Mouse (Mus musculus) naive thymus-derived CD4-positive, alpha-beta T cell, adult 2 months (primary cell): Measurements from ENCODE around the gene Vmn2r14.
"Not testable (repeated sequence)": the region's sequence is repeated elsewhere in the genome, so short reads cannot be mapped to it uniquely, and the experiment has no call there.

Source experiments
- DNase-seq: peaks from one replicate; pipeline ENCODE4 v3.0.0-alpha.2; 2011; ENCODE audit warnings: low read depth

Gene Vmn2r14

DNA sequence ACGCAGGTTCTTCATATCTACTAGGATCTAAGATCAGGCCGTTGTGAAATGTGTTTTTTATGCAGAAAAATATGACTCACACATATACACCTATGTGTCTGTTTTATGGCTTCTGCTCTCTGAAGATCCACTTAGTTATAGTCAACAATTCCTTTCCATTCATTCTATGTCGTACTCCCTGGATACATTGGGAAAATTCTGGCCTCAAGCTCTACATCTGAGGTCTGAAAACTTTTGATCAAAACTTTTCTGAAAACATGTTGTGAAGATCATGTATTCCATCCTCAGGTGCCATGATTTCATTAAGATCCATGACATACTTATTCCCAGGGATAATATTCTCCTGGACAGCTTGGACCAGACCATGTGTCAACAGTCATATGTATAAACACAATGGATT is at the start of gene Vmn2r14:
Vmn2r14 (minus strand) TSS at position 101 of the 400 bp plus-strand sequence.
- no peak for DNase-seq

DNA sequence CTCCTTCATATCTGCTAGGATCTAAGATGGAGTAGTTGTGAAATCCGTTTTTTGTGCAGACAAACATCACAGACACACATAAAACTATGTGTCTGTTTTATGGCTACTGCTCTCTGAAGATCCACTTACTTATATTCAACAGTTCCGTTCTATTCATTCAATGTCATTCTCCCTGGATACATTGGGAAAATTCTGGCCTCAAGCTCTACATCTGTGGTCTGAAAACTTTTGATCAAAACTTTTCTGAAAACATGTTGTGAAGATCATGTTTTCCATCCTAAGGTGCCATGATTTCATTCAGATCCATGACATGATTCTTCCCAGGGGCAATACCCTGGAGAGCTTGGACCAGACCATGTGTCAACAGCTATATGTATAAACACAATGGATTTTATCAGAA is 32.4 kb downstream of the Vmn2r14 start, which contains the start of gene Vmn2r13:
Vmn2r13 (minus strand) TSS at position 101 of the 400 bp plus-strand sequence.
- not testable (repeated sequence) for DNase-seq

DNA sequence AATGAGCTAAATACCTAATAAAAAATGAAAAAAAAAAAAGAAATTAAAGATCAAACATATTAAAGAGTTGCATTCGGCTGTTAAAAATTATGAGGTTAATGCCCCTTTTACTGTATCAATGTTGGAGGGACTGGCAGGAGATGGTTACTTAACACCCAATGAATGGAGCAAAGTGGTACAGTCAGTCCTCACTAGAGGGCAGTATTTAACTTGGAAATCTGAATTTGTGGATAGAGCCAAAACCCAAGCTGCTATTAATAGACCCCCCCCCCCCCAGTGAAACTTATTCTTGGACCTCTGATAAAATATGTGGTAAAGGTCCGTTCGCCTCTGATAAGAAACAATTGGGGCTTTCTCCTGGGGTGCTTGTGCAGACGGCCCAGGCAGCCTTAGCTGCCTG is 57.7 kb downstream of the Vmn2r14 start:
- not testable (repeated sequence) for DNase-seq
